Mouse (Mus musculus) retina, embryonic 14.5 days (tissue): ENCODE measurements around the gene Cdsn.
"Not testable (repeated sequence)": the region's sequence is repeated elsewhere in the genome, so short reads cannot be mapped to it uniquely, and the experiment has no call there.

Source experiments
- DNase-seq: peaks from one replicate; pipeline ENCODE4 v3.0.0-alpha.2; 2015; ENCODE audit warnings: low spot score

Gene Cdsn

DNA sequence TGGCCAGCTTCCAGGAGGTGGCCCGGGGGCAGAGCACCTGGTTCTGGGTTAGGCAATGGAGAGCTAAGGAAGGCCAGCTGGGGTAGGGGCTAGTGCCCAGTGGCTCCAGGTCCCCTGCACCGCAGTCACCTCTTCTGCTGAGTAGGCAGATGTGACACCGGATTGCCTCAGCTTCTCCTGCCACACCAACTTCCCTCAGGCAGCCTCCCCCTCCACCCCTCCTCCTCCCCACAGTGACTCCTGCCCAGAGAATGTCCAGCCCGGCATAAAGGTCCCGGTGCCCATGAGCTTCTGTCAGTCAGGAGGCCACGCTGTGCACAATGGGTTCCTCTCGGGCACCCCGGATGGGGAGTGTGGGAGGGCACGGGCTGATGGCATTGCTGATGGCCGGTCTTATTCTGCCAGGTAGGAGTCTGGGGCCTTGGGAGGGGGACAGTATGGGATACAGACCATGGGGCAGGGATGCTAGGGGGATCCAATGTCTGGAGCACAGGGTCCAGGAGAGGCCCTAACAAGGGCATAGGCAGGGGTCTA is at the start of gene Cdsn:
Gene Cdsn (plus strand): TSS at position 248 of the 534 bp plus-strand sequence.
- DNase-seq = no peak

DNA sequence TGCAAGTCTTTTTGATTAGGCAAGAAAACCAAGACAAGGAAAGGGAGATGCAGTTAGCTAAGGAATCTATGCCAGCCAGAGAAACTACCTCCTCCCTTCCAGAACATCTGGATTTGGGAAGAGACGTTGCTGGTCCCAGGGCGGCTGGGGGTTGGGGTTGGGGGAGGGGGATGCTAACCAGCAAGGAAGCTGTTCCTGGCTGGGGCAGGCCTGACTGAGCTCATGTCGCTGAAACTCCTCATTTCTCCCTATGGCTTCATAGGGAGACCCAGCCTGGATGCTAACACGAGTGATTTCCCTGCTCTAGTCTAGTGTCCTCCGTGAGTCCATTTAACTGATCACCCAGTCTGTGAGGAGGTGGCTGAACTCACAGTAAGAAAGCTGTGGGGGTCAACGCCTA is 49.7 kb upstream of the Cdsn start:
- no peak for DNase-seq

DNA sequence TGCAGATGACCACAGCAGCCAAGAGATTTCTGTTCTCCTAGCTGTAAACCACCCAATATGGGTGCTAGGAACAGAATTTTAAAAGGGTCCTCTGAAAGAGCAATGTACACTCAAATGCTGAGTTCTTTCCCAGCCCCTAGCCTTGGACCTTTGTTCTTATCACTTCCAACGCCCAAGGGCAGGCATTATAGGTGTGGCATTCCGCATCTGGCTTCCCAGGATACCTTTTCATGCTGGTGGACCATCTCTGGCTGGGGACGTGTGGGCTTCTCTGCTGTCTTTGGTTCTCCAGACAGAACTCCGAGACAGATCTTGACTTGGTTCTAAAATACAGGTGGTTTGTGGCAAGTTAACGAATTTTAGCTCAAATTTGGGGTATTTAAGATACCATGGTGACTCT is 49.2 kb upstream of the Cdsn start:
- DNase-seq = no peak

DNA sequence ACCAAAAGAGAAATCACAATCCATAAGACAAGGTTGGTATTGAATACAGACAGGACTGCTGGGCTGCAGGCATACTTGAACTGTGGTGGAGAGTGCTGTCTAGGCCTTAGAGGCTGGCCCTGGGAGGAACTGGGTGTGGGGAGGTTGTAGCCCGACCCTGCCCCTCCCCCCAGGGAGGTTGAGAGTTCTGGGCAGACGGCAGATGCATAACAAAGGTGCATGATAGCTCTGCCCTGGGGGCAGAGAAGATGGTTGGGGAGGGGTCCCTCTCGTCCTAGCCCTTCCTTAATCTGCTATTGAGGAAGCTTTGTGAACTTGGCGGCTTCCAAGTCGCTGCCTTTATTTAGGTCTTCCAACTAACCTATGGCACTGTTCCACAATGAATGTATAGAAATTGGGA is 48.1 kb upstream of the Cdsn start:
- DNase-seq = no peak

DNA sequence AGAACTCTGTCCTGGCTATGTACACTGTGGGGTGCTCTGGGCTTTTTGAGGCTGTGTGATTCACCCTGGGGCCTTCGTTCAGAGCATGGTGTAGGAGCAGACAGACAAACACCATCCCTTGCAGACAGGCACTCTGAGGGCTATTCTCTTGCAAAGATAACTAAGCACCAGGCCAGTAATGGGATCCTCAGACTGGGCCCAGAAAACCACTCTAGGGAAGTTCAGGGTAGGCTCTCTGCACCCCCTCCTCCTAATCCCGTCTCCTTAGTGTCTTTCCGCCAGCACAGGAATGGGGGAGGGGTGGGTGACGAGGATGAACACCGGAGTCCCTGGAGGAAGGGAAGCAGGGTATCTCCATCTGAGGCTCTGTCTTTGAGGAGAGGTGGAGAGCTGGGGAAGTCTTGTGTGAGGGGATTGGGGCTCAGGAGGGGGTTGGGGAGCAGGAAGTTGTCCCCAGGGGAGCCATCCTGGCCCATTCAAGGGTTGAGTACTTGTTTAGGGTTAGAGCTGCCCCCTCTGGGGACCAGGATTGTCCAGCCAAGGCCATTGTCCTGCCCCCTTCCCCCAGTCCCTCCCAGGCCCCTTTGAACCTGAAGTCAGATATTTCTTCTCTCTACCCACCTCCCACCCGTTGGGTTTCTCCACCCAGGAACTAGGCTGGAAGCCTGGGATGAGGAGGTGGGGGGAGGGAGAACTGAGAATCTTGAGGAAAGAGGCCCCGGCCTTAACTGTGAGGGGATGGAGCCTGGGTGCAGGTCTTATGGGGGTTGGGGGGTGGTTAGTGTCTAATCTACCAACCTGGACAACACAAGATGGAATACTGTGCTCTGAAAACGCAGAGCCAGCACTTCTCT is 47.1 kb upstream of the Cdsn start:
- no peak for DNase-seq

DNA sequence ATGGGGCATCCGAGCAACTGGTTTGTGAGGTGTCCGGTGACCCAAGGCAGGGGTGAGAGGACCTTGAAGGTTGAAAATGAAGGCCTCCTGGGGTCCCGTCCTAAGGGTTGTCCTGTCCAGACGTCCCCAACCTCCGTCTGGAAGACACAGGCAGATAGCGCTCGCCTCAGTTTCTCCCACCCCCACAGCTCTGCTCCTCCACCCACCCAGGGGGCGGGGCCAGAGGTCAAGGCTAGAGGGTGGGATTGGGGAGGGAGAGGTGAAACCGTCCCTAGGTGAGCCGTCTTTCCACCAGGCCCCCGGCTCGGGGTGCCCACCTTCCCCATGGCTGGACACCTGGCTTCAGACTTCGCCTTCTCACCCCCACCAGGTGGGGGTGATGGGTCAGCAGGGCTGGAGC is 46.2 kb upstream of the Cdsn start, which contains the start of gene Pou5f1:
Gene Pou5f1 (plus strand): TSS at position 243 of the 400 bp plus-strand sequence.
- DNase-seq = no peak

DNA sequence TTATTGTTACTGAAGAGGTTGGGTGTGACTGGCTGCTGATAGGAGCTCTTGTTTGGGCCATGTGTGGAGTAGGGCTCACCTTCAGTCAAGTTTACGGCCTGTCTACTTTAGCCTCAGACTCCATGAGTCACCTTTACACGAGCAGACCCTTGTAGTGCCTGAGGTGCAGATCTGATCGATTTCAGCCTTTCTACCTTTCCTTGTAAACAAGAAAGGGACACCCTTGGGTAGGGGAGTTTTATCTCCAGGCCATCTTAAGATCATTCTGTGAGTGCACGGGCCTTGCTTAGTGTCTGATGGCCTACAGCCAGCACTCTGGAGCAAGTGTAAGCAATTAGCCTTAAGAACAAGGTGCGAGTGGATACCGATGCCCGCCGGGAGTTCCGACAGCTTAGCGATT is 45.0 kb upstream of the Cdsn start:
- DNase-seq = no peak

DNA sequence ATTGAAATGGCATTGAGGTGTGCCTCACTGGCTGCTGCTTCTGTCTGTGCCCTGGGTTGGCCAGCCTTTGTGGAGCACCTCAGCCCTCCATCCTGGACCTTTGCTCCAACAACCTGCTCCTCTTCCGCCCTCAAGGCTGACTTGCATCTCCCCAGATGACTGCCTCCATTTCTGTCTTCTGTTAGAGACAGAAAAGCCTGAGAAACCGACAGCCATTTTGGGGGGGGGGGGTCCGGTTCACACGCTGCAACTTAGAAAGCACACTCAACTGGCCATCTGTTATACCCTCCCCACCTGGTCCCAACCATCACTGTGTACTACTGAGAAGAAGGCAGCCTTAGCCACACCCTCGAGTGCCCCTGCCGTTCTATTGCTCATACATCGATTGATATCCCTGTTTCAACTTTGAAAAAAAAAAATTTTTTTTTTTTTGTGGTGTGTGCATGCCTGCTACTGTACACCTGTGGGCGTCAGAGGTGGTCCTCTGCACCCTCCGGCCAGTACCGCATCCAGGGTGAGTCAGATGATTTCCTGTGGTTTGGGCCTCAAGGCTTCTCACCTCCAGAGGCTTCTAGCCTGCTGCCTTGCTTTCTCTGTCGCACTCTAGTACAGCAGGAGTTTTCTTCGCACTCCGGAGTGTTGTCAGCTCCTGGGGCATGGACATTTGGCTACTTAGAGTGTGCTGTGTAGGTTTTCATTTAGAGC is 44.2 kb upstream of the Cdsn start:
- no peak for DNase-seq

DNA sequence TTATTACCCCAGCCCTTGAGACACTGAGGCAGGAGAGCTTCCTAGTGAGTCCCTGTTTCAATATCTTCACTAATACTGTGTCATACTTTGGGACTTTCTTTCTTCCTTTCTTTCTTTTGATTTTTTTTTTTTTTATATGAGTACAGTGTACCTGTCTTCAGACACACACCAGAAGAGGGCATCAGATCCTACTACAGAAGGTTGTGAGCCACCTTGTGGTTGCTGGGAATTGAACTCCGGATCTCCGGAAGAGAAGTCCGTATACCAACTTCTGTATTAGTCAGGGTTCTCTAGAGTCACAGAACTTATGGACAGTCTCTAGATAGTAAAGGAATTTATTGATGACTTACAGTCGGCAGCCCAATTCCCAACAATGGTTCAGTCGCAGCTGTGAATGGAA is 43.6 kb upstream of the Cdsn start:
- DNase-seq = not testable (repeated sequence)

DNA sequence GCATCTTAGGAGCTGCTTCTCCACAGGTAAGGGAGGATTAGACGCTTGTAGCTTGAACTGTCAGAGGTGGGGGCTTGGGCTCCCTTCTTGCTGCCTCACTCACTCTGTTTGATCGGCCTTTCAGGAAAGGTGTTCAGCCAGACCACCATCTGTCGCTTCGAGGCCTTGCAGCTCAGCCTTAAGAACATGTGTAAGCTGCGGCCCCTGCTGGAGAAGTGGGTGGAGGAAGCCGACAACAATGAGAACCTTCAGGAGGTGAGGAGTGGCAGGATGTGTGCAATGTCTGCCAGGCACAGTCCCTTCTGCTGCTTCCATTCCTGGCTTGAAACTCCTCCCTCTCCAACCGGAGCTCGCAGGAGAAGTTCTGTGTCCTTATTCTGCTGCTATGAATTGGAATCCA is 42.6 kb upstream of the Cdsn start:
- DNase-seq = peak; percentile 61

DNA sequence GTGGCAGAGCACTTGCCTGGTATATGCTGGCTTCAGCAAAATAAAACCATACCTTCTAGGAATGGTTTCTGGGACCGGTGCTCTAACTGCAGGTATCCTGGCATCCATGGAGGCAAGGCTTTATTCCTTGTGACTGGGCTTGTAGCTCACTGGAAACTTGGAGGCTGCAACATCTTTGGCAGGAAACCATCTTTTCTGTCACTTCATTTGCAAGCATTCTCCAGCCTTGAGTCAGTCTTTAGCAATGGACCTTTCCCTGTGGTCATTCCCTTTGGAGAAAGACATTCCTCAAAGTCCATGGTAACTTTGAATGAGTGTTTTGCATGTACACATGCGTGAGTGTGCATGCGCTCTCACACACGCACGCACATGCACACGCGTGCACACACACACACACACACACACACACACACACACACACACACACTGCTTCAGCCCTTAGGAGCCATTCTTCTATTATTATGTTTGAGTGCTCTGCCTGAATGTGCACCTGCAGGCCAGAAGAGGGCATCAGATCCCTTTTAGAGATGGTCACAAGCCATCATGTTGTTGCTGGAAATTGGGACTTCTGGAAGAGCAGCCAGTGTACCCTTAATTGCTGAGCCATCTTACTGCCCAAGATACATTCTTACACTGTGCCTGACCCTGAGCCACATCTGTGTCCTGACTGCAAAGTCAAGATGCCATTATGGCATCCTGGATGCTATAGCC is 38.9 kb upstream of the Cdsn start:
- DNase-seq = no peak

DNA sequence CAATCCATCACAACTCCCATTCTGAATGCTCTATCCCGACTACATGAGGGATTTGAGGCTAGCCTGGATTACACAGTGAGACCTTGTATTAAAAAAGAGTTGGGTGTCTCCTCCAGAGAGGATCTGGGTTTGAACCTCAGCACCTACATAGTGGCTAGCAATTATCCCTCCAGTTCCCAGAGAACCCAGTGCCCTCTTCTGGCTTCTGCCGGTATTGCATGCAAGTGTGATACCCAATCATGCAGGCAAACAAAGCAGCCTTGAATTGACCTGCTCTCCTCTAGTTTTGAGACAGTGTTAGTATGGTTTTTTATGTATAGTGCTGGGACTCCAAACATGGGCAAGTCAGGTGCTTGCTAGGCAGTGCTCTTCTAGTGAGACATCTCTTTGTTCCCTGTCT is 38.0 kb upstream of the Cdsn start:
- DNase-seq = peak; percentile 81

DNA sequence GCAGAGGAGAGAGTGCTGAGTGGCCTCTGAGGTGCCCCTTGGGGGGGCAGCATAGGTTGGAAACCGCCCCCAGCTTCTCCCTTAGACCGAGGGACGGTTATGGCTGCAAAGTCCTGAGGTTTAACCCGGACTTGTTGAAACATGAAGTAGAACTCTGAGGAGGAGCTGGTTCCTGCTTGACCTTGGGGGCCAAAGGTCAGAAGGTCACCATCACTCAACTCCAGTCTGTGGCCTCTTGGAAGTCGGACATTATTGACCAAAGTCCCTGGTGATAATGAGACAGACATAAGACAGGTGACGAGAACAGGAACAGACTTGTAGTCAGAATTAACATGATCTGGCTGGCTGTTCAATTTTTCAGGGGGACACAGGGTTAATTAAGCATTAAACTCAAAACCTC is 37.2 kb upstream of the Cdsn start:
- DNase-seq = no peak

DNA sequence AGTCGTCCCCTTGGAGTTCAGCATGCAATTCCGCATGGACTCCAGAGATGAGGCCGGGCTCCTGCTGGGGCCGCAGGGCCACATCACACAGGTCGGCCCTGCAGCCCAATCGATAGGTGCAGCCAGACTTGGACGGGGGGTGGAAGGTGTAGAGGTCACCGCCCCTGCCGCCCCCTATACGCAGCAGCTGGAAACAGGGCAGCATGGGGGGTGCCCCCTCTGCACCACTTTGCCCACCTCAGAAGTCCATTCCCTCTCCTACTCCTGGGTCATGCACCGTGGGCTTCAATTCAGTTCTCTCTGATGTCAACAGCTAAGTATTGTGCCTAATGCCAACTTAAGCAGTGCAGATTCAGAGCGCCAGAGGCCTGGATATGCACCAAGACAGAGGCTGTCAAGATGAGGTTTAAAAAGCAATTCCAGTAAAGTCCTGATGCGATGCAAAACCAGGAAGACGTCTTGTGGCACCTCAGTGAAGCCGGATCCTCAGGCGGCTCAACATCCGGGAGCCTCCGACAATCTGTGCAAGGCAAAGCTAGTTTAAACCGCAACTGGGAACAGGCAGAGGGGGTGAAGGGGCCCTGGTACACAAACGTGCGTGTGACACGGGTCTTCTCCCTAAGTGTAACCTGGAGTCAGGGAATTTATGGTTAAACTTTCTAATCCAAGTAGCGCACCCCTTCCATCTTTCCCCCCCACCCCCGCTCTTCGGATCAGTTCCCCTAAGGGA is 35.9 kb upstream of the Cdsn start:
- DNase-seq = peak; percentile 51

DNA sequence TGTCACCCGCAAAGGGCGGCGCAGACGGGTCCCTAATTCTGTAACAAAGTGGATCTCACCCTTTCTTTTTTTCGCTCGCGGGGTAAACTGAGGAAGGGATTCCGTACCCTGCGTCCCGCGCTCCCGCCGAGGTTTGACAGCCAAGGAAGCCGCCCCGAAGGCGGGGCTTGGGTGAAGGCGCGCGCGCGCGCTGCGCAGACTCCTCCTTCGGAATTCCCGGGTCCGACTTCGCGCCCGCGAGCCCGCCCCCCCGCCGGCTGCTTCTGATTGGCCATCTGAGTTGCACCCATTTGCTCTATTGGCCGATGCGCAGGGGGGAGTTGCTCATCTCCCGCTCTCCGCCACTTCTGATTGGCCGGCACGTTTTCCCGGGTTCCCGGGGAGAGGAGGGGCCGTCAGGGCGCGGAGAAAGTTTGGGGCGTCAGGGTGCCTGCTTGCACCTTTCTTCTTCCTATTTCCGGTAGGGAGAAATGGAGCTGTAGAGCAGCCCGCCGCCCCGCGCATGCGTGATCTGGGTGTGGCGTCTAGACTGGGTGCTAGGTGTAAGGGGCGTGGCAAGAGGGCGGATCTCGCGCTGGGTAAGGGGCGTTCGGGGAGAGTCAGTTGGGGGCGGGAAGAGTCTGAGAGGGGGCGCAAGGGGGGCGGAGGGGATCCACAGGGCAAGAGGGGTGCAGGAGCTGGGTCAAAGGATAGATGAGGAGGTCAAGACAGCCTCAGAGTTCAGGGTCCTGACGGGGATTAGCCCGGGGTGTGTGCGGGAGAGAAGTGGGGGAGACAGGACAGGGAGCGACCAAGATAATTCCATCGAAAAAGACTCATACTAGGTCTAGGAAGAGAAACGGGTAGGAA is 35.1 kb upstream of the Cdsn start, which contains the start of the genes Tcf19 and Cchcr1:
Gene Tcf19 (minus strand): TSS at position 173 of the 849 bp plus-strand sequence.
Gene Cchcr1 (plus strand): TSS at position 449 of the 849 bp plus-strand sequence.
- peak; percentile 98 for DNase-seq

DNA sequence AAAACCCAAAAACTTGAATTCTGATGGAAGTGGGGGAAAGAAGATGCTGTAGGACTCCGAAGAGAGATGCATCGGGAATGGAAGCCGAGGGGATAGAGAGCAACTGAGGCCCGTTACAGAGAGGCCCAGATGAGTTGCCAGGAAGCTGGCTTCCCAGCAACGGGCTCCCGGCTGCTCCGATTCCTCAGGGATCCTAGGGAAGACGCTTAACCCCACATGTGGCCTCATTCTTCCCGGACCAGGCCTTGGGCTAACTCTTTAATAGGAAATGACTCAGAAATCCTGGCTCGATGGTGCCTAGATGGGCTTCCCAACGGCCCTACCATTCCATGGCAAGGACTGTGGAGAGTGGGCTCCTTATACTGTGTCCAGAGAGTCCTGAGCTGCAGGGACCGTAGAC is 34.4 kb upstream of the Cdsn start:
- peak; percentile 32 for DNase-seq

DNA sequence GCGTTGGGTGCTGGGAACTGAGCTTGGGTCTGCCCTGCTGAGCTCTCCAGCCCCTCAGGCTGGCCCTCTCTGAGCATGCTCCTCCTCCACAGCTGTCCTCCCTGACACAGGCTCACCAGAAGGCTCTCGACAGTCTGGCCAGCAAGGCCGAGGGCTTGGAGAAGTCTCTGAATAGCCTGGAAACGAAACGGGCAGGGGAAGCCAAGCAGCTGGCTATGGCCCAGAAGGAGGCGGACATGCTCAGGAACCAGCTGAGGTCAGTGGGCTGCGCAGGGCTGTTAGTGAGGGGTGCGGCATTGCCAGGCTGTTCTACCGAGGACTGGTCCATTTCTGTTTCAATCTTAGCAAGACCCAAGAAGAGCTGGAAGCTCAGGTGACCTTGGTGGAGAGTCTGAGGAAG is 27.6 kb upstream of the Cdsn start:
- no peak for DNase-seq

DNA sequence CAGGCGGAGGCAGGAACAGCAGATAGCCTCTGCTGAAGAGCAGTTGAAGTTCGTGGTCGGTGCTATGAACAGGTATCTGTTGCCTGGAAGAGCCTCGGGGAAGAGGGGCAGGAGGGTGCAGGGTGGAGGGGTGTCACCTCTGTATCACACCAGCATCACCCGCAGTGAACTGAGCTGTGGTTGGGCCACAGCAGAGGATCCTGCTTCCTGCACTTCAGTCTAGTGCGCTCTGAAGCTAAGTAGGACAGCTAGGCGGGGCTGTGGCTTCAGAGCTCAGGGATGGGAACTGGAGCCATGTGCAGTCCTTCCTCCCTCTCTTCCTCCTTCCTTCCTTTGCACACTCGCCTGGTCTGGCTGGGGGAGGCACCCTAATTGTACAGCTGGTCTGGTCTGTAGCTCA is 25.3 kb upstream of the Cdsn start:
- no peak for DNase-seq

DNA sequence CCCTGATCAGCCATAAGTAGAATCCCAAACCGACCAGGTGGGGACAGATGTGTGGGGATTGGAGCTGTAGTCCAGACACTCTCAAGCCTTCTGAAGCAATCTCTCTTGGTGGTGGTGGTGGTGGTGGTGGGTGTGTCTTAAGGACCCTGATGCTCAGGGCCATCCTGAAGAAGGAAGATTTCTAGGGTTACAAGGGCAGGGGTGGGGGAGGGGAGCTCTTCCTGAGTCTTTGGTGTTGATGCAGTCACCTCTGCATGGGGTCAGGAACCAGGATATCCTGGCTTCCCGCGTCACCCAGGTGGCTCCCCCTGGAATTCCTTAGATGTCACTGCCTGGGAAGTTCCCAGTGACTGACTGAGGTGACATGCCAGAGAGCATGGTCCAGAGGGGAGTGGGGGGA is 19.6 kb upstream of the Cdsn start:
- no peak for DNase-seq

DNA sequence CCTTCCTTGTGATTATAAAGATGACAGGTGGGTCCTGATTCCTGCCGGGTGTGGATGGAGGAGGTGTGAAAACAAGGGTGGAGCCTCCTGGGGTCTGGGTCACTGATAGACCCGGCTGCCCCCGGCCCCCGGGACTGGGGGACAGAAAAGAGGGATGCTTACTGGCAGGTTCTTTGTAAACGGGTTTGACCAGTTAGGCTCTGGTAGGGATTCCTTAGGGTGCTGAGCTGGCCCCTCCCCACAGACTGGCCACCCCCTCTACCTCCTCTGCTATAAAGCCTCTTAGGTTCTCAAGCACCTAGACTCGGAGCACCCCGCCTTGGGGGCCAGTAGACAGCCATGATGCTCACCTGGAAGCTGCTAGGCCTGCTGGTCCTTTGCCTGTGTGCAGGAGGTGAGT is 19.0 kb upstream of the Cdsn start, which contains the start of gene Psors1c2:
Gene Psors1c2 (plus strand): TSS at position 301 of the 400 bp plus-strand sequence.
- DNase-seq = no peak

DNA sequence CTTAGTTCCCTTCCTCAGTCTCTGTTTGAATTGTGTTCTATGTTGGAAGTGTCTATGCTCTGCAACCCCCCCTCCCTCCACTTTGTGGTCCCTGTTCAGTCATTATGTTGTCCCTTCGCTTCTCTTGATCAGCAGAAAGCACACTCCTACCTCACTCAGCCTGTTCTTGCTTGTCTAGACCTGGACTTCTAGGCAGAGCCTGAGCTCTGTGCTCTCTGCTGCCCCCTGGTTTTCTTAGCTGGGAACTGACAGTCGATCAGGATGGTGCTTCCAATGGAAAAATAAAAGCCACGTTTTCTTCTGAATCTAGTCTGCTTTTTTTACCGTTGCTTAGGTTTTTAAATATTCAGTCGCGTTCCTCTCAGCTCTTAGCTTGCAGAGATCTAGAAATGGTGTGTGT is 17.6 kb upstream of the Cdsn start:
- DNase-seq = peak; percentile 89
